Mouse (Mus musculus): ENCODE measurements at regions not wholly inside any gene's neighbourhood (a gene's known extent, or its start where the extent isn't known, plus 50 kb on each side); places are given as distances from the start of the nearest gene placed in this dataset.

DNA sequence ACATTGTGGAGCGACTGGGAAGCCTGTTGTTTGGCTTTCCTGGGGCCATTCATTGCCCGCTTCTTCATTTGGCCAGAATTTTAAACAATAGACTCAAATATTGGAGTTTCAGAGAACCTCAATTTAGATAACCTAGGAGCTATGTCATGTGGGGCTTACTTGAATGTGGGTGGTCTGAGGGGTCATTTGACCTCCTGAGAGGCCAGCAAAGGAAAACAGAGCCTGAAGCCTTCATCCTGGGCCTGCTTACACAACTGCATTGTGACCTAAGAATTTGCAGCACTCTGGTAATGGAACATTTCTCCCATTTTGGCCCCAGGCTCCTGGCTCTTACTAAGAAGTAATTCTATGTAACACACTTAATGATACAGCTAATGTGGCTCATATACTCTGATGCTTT is 348.2 kb downstream of the Fat4 start:
- DNase-seq (ENCODE audit: low spot score in 2 of 2), result no peak

- DNase-seq (ENCODE audit: low spot score in 2 of 2), result no peak
Measured at GRCm38 (mm10) chr3:39248712-39249111, 362.0 kb downstream of the Fat4 start.

DNA sequence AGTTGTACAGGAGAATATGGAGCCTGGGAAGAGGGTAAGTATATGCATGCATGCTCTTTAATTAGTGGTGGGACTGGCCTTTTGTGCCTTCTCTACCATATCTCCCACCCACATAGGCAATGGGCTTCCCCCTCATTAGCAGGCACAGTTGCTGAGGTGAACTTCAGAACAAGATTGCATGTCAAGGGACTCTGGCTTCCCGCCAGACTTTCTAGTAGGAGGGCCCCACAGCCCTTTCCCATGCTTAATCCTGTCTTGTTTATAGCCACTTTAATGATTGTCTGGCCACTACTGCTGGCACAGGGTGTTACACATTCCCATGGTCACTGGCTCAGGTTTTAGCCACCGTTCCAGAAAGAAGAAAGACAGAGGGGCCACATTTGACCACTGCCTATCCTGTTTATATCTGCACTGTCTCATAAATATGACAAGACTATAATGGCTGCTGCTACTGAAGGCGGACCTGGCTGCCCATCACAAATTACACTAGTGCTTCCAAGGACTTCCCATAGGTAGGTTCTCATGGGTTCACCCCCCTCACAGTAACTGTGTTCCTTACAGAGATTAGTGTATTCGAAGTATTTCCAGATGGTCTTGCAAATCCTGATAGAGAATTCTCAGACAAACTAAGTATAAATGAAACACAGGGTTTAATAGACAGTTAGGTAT is 362.6 kb downstream of the Fat4 start:
- no peak for DNase-seq (ENCODE audit: low spot score in 2 of 2)

- no peak for DNase-seq (ENCODE audit: low spot score in 2 of 2)
Measured at GRCm38 (mm10) chr3:39253076-39253475, 366.3 kb downstream of the Fat4 start.

DNA sequence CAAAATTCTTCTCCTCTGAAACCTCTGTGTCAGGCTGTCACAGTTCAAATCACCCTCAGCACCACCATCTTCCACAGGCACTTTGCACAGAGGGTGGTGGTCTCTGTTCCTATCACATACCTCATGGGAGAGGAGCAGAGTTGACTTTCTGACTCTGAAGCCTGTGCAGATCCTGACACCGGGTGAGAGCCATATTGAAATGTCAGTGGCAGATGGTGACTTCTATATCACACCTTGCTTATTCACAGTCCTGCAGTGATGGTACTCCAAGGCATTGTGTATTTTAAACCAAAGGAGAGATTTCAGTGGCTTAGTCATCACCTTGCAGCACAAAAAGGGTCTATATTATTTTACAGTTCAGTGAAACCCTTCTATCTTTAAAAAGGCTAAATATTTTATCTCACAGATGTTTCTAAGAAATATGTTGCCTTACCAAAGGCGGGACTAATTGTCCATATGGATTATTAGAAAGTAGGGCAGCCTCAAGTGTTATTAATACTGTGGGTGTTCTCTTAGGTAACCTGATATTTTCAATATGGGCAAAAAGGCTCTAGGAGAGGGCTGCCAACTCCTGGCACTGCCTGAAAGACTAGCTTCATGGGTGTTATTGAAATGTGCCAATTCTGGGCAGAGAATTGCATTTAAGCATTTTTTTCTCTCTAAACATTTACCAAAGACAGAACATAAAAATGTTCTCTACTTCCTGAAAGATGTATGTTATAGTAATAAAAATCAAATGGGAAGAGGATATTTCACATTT is 378.1 kb downstream of the Fat4 start:
- DNase-seq (ENCODE audit: low spot score in 2 of 2), result no peak

GRCm38 (mm10) chr3:39265606-39266005 is 378.9 kb downstream of the Fat4 start:
- DNase-seq (ENCODE audit: low spot score in 2 of 2), result no peak

GRCm38 (mm10) chr3:39269388-39269787 is 382.6 kb downstream of the Fat4 start:
- no peak for DNase-seq (ENCODE audit: low spot score in 2 of 2)

- DNase-seq (ENCODE audit: low spot score in 2 of 2), result no peak
Measured at GRCm38 (mm10) chr3:39272616-39273015, 385.9 kb downstream of the Fat4 start.

DNA sequence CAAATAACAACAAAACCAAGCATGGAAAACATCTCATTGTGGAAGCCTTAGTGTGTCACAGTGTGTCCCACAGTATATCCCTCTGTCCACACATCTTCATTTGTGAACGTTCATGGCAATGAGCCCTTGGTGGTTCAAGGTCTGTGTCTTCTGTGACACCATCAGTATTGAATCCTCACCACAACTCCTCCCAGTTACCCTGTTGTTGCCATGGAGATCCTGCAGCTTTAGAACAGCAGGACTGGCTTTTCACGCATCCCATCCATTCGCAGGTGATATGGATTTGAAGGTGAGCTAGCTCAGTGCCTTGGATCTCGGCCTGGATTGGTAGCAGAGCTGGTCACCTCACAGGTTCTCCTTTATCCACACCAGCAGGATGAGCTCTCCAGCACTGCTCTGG is 390.2 kb downstream of the Fat4 start:
- DNase-seq (ENCODE audit: low spot score in 2 of 2), result no peak

DNA sequence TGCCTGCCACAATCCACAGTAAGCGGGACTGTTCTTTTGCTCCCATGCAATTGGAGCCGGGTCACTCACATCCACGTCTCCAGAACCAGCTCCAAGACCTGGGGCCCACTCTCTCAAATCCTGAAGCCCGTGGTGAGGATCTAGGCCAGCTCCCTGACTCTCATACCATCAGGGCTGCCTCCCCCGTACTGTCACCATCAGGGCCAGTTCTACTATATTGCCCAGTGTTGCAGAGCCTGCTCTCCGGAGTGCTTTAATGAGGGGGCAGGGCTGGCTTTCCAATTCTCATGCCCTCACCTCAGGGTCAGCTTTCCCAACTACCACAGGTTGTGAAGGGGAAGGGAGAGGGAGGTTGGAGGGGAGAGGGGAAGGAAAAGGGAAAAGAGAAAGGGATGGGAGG is 390.6 kb downstream of the Fat4 start:
- DNase-seq (ENCODE audit: low spot score in 2 of 2), result no peak

- no peak for DNase-seq (ENCODE audit: low spot score in 2 of 2)
Measured at GRCm38 (mm10) chr3:39295255-39295654, 408.5 kb downstream of the Fat4 start.

DNA sequence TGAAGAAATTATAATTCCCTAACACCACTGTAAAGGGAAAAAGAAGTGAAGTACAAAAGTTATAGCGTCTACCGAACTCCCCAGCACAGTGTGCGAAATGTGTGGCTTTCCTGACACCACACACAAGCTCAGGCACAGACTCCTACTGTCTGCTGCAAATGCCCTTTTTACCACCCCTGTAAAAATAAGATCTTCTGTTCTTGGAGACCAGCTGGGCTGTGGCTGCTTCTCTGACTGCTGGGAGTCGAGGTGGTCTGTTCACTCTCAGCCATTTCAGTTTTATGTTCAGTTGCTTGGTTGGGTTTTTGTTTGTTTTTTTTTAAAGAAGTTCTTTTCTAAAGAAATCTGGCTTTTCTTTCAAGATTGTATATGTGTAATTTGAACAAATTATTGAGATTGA is 409.5 kb downstream of the Fat4 start:
- no peak for DNase-seq (ENCODE audit: low spot score in 2 of 2)

- DNase-seq (ENCODE audit: low spot score in 2 of 2), result no peak
Measured at GRCm38 (mm10) chr3:39309487-39309886, 422.7 kb downstream of the Fat4 start.

GRCm38 (mm10) chr3:39313563-39313962 is 426.8 kb downstream of the Fat4 start:
- no peak for DNase-seq (ENCODE audit: low spot score in 2 of 2)

DNA sequence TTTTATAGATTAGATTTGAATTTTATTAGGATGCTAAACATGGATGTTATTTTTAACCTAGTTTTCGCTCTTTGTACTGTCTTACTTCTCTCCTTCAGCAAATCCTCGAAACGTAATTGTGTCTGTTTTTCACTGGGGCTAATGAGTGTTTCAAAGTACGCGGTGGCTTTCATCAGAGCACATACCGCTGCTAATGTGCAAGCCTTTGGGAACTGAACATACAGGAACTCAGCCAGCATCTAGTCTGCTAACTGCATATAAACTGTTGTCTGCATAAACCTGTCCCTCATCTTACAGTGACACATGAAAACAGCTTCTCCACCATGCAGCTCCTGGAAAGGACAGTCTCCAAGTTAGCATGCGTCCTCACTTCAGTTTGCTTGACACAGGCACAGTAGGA is 434.1 kb downstream of the Fat4 start:
- no peak for DNase-seq (ENCODE audit: low spot score in 2 of 2)

DNA sequence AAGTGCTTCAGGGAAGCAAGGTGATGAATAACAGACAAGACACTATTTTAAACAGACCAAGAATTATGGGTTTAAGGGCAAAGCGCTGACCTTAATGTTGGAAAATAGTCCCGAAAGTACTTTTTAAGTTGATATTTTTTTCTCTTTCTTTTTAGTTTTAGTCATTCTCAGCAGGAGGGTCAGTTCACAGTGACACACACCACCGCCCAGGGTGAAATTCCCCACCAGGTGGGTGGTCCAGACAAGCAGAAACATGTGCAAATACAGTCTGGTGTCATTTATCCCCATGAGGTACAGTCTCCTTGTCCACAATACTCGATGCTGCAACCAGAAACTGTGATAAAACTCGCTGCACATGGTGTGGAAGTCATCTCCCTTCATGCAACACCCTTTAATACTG is 435.5 kb downstream of the Fat4 start:
- no peak for DNase-seq (ENCODE audit: low spot score in 2 of 2)

DNA sequence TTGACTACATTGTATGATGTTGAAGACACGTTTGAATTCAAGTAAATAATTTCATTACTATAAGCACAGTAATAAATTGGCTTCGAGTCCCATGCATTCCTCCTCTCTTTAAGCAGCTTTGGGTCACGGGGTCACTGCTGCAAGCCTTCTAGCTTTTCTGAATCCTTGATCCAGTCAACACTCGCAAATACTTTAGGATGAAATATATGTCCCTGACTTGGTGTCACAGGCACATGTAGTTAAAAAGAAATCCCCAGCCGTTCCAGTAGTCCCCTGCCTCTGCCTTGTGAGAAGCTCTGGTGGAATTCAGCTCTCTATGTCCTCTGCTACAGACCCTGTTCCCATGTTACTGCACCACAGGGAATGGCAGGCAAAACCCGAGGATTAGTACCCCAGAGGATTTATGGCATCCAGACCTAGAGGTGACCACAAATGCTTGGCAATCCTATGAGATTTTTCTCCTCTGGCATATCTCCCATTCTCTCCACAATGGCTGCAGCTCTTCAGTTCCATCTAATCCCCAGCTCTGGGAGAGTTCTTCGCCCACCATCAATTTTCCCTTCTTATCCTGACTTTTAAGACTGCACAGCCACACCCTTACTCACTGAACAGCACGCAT is 449.0 kb downstream of the Fat4 start:
- DNase-seq (ENCODE audit: low spot score in 2 of 2), result no peak

GRCm38 (mm10) chr3:39341161-39341687 is 454.5 kb downstream of the Fat4 start:
- DNase-seq (ENCODE audit: low spot score in 2 of 2), result no peak

DNA sequence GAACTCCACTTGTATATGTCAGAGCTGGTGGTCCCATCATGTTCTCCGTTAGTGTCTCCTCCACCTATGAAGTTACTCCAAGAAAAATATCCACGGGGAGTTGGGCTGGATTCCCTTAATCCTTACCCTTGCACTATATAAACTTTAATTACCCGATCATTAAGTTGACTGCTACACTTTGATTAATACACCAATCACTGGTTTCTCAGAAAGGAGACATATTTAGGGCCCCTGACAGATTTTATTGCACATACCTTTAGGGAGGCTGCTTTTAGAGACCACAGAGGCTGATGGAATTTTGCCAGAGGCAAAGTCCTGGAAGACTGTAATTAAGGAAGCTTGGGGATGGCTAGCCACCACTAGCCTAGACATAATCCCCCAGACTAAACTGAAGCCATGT is 457.3 kb downstream of the Fat4 start:
- no peak for DNase-seq (ENCODE audit: low spot score in 2 of 2)

- DNase-seq (ENCODE audit: low spot score in 2 of 2), result no peak
Measured at GRCm38 (mm10) chr3:39347578-39347977, 460.8 kb downstream of the Fat4 start.

GRCm38 (mm10) chr3:39357012-39357411 is 470.3 kb downstream of the Fat4 start:
- no peak for DNase-seq (ENCODE audit: low spot score in 2 of 2)

DNA sequence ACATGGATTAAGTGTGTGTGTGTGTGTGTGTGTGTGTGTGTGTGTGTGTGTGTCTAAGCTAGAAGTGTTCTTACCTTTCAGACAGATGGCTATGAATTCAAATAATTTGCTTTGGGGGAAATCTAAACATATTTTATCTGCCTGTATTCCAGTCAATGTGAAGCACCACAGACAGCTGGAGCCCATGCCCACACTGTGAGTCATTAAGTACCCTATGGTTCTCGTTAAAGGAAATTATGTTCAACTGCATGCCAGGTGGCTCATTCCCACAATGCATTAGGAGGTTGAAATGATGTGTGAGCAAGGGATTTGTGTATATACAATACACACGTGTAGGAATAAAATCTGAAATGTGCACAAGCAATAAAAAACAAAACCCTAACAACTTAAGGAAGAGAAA is 473.5 kb downstream of the Fat4 start:
- peak; percentile 45 to 55 for DNase-seq (ENCODE audit: low spot score in 2 of 2)

DNA sequence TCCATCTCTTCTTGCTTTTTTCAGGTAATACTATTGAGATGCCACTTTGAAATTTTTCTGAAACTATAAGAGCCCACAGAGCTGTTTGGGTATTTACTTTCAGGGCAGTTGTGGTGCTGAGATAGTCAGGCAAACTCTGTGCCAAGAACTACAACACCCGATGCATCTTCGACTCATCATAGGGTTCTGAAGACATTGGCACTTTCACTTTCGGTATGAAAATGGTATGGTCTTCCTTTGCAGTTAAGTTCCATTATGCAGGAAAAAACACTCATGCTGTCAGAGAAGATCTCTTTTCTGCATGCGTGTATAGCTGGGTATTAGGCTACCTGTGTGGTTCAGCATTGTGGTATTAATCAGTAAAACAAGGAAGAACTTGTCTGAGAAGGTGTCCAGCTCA is 484.2 kb downstream of the Fat4 start:
- DNase-seq (ENCODE audit: low spot score in 2 of 2), result no peak
